18 mouse cellular contexts compared by ENCODE assay signal in genomic region chr7:117401581-117401980, GRCm38 (mm10). TPM values are rescaled to one million over a fixed set of nuclear protein-coding genes. Genes with fewer than 3 reads are reported as not detected.
DNase-seq lines count a peak whose midpoint lies in the region; ATAC-seq and TF ChIP-seq lines count a peak whose summit lies in the region.
"Had no signal": no experiment of that assay in that cellular context is flagged by ENCODE, and none has a peak within 500 bp of the region (broad histone marks: within the 10 kb centered on the region; RNA-seq: fewer than 3 reads in every experiment).

No protein-coding gene starts in this region.

- H3K4me3 ChIP-seq in kidney, embryonic 16.5 days (ENCODE audit: low read length) = no peak overlapping the region
- H3K4me3 ChIP-seq in midbrain, postnatal 0 days (ENCODE audit: low read depth, low read length) = no peak overlapping the region
- H3K4me3 ChIP-seq in midbrain, embryonic 14.5 days (replicated peaks; ENCODE audit: low read depth, low read length) = no peak overlapping the region
- H3K4me3 ChIP-seq in hindbrain, postnatal 0 days (ENCODE audit: low read length) = no peak overlapping the region
- H3K4me3 ChIP-seq: heart, embryonic 13.5 days; limb, embryonic 10.5 days; liver, embryonic 12.5 days; midbrain, embryonic 12.5 days had no signal

- 76% methylated on average over 4 of the region's 4 CpGs for WGBS in kidney, embryonic 16.5 days
- 63% methylated on average over 4 of the region's 4 CpGs for WGBS in midbrain, postnatal 0 days
- 76% methylated on average over 4 of the region's 4 CpGs for WGBS in midbrain, embryonic 14.5 days
- WGBS in hindbrain, postnatal 0 days = 50% methylated on average over 4 of the region's 4 CpGs

- H3K9ac ChIP-seq in kidney, embryonic 16.5 days (replicated peaks; ENCODE audit: low read length) = no peak overlapping the region
- H3K9ac ChIP-seq in midbrain, postnatal 0 days (replicated peaks; ENCODE audit: low read length, poor library complexity, severe bottlenecking) = no peak overlapping the region
- H3K9ac ChIP-seq in midbrain, embryonic 14.5 days (replicated peaks; ENCODE audit: low read length) = no peak overlapping the region
- H3K9ac ChIP-seq in hindbrain, postnatal 0 days (replicated peaks; ENCODE audit: low read length) = no peak overlapping the region
- H3K9ac ChIP-seq: heart, embryonic 13.5 days; liver, embryonic 12.5 days; midbrain, embryonic 12.5 days had no signal

- no peak for TF ChIP-seq CTCF in midbrain, postnatal 0 days (IDR thresholded peaks at IDR 0.05)
- TF ChIP-seq CTCF in hindbrain, postnatal 0 days (IDR thresholded peaks at IDR 0.05; ENCODE audit: low read depth) = no peak

- no peak overlapping the region for H3K4me2 ChIP-seq in kidney, embryonic 16.5 days (replicated peaks; ENCODE audit: low read depth, low read length)
- no peak overlapping the region for H3K4me2 ChIP-seq in midbrain, postnatal 0 days (ENCODE audit: low read depth, low read length, poor library complexity, severe bottlenecking)
- H3K4me2 ChIP-seq in midbrain, embryonic 14.5 days (ENCODE audit: low read length) = no peak overlapping the region
- H3K4me2 ChIP-seq in hindbrain, postnatal 0 days (ENCODE audit: low read depth, low read length) = no peak overlapping the region
- H3K4me2 ChIP-seq: heart, embryonic 13.5 days; liver, embryonic 12.5 days; midbrain, embryonic 12.5 days had no signal

- H3K36me3 ChIP-seq in kidney, embryonic 16.5 days (ENCODE audit: insufficient read depth, low read length) = no peaks in the 10 kb centered on the region
- H3K36me3 ChIP-seq in midbrain, postnatal 0 days (ENCODE audit: insufficient read depth, low read length) = no peaks in the 10 kb centered on the region
- H3K36me3 ChIP-seq in midbrain, embryonic 14.5 days (ENCODE audit: control insufficient read depth, insufficient read depth, low read length) = no peaks in the 10 kb centered on the region
- no peaks in the 10 kb centered on the region for H3K36me3 ChIP-seq in hindbrain, postnatal 0 days (ENCODE audit: insufficient read depth, low read length)
- H3K36me3 ChIP-seq: G1E; heart, embryonic 13.5 days; limb, embryonic 10.5 days; liver, embryonic 12.5 days; midbrain, embryonic 12.5 days had no signal

- peak; percentile 59 for DNase-seq in kidney, adult 11 months
- DNase-seq in midbrain, postnatal 0 days (ENCODE audit: low spot score) = peak; percentile 73
- no peak for DNase-seq in midbrain, embryonic 14.5 days
- DNase-seq in hindbrain, postnatal 0 days (ENCODE audit: low spot score) = peak; percentile 65
- DNase-seq in kidney, postnatal 36 days = peak; percentile 60 to 70
- no peak for DNase-seq in adipocyte (ENCODE audit: low spot score)
- DNase-seq: adrenal gland, adult 8-10 months; cerebellum, adult 8-10 months; heart, postnatal 4 days; layer of hippocampus, postnatal 36 days; lung, postnatal 4 days; thymus, postnatal 14 days had no signal

- no peak for ATAC-seq in kidney, embryonic 16.5 days (ENCODE audit: low FRiP score, low TSS enrichment)
- ATAC-seq in midbrain, postnatal 0 days (ENCODE audit: low FRiP score) = 0 out of 2 replicates have a peak, but pooled peaks have one; percentile 10
- ATAC-seq in midbrain, embryonic 14.5 days (ENCODE audit: low FRiP score, low TSS enrichment) = no peak
- peak; percentile 83 for ATAC-seq in hindbrain, postnatal 0 days
- ATAC-seq: liver, embryonic 12.5 days had no signal

- H3K9me3 ChIP-seq in kidney, embryonic 16.5 days (ENCODE audit: low read length) = 0 out of 2 replicates have a peak, but pooled peaks cover 4% of the 10 kb centered on the region
- H3K9me3 ChIP-seq in midbrain, postnatal 0 days (ENCODE audit: low read length) = no peaks in the 10 kb centered on the region
- H3K9me3 ChIP-seq in midbrain, embryonic 14.5 days (ENCODE audit: control insufficient read depth, low read length) = no peaks in the 10 kb centered on the region
- H3K9me3 ChIP-seq in hindbrain, postnatal 0 days (ENCODE audit: low read length) = no peaks in the 10 kb centered on the region
- H3K9me3 ChIP-seq: heart, embryonic 13.5 days; limb, embryonic 10.5 days; liver, embryonic 12.5 days; midbrain, embryonic 12.5 days had no signal

- no peak overlapping the region for H3K27ac ChIP-seq in kidney, embryonic 16.5 days (ENCODE audit: low read length)
- H3K27ac ChIP-seq in midbrain, postnatal 0 days (ENCODE audit: low read depth, low read length) = no peak overlapping the region; the same call in 1 of the 2 replicates
- no peak overlapping the region for H3K27ac ChIP-seq in midbrain, embryonic 14.5 days (replicated peaks; ENCODE audit: low read depth, low read length)
- H3K27ac ChIP-seq in hindbrain, postnatal 0 days = 0 out of 2 replicates have a peak overlapping the region, but pooled peaks have one; percentile 38
- H3K27ac ChIP-seq: heart, embryonic 13.5 days; limb, embryonic 10.5 days; liver, embryonic 12.5 days; midbrain, embryonic 12.5 days had no signal

- no peaks in the 10 kb centered on the region for H3K27me3 ChIP-seq in kidney, embryonic 16.5 days (ENCODE audit: insufficient read depth, low read length)
- H3K27me3 ChIP-seq in midbrain, postnatal 0 days (ENCODE audit: insufficient read depth, low read length) = no peaks in the 10 kb centered on the region
- no peaks in the 10 kb centered on the region for H3K27me3 ChIP-seq in midbrain, embryonic 14.5 days (ENCODE audit: control insufficient read depth, insufficient read depth, low read length)
- H3K27me3 ChIP-seq in hindbrain, postnatal 0 days (ENCODE audit: insufficient read depth, low read length) = no peaks in the 10 kb centered on the region
- H3K27me3 ChIP-seq: heart, embryonic 13.5 days; liver, embryonic 12.5 days; midbrain, embryonic 12.5 days had no signal

- H3K4me1 ChIP-seq in kidney, embryonic 16.5 days (ENCODE audit: insufficient read depth, low read length) = 0 out of 2 replicates have a peak, but pooled peaks cover 5% of the 10 kb centered on the region
- H3K4me1 ChIP-seq in midbrain, postnatal 0 days (ENCODE audit: insufficient read depth, low read length) = peaks cover 3% of the 10 kb centered on the region; the same call in 1 of the 2 replicates
- H3K4me1 ChIP-seq in midbrain, embryonic 14.5 days (ENCODE audit: control insufficient read depth, insufficient read depth, low read length) = no peaks in the 10 kb centered on the region
- 0 out of 2 replicates have a peak, but pooled peaks cover 19% of the 10 kb centered on the region for H3K4me1 ChIP-seq in hindbrain, postnatal 0 days (ENCODE audit: insufficient read depth, low read length)
- H3K4me1 ChIP-seq: limb, embryonic 10.5 days had no signal

RNA-seq across cellular contexts. Expression of gene Xylt1, which starts 20.8 kb away (rescaled TPM):
- 1.6 and 1.8 TPM in 2 replicates for polyA plus RNA-seq in kidney, embryonic 16.5 days (2015; fragmentation: Nextera tagmentation; extraction: Ambion mirVana)
- total RNA-seq in midbrain, postnatal 0 days (2014; rRNA removed) = 16.4 and 20.8 TPM in 2 replicates
- polyA plus RNA-seq in midbrain, postnatal 0 days (2015; fragmentation: Nextera tagmentation; extraction: Ambion mirVana) = 2.1 and 2.5 TPM in 2 replicates
- polyA plus RNA-seq in midbrain, embryonic 14.5 days (2014; fragmentation: Nextera tagmentation; extraction: Ambion mirVana) = 3.0 and 3.9 TPM in 2 replicates
- total RNA-seq in hindbrain, postnatal 0 days (2014; rRNA removed) = 16.6 and 26.1 TPM in 2 replicates
- 2.9 and 3.0 TPM in 2 replicates for polyA plus RNA-seq in hindbrain, postnatal 0 days (2015; fragmentation: Nextera tagmentation; extraction: Ambion mirVana)
- polyA plus RNA-seq: G1E had no signal

Comparison
In these comparisons a context has a peak if more than half of its experiments do, and no peak if none do; other contexts are left out.
1. DNase-seq: peak in kidney, adult 11 months (single experiment), midbrain, postnatal 0 days (single experiment), hindbrain, postnatal 0 days (single experiment) and kidney, postnatal 36 days (2 of 2); none in midbrain, embryonic 14.5 days (single experiment) and adipocyte (single experiment).
2. ATAC-seq: peak in midbrain, postnatal 0 days (single experiment) and hindbrain, postnatal 0 days (single experiment); none in kidney, embryonic 16.5 days (single experiment) and midbrain, embryonic 14.5 days (single experiment).